Mouse (Mus musculus): Measurements from ENCODE around the gene Cbln3. TPM values are rescaled to one million over a fixed set of nuclear protein-coding genes. Genes with fewer than 3 reads are reported as not detected.

Cbln3 gene
- polyA plus RNA-seq, 1 experiment from 2014 or later: 0.21 TPM

GRCm38 (mm10) chr14:55840853-55841366, 43.3 kb downstream of the Cbln3 start:
- 66% methylated on average over 4 of the region's 4 CpGs for WGBS

GRCm38 (mm10) chr14:55838740-55839139, 45.5 kb downstream of the Cbln3 start:
- WGBS: 85% methylated on average over 4 of the region's 4 CpGs
- peaks cover 26% of the 10 kb centered on the region for H3K4me1 ChIP-seq (replicated peaks)

More at GRCm38 (mm10) chr14:55840853-55841366, 43.3 kb downstream of the Cbln3 start:
- Histone ChIP-seq H3K4me1 (replicated peaks) (peaks cover 5% of the 10 kb centered on the region), H3K27ac (no peak overlapping the region), H3K9me3 (no peaks in the 10 kb centered on the region), H3K4me3 (replicated peaks) (no peak overlapping the region), H3K4me2 (no peak overlapping the region), H3K36me3 (no peaks in the 10 kb centered on the region), H3K9ac (replicated peaks) (no peak overlapping the region), H3K27me3 (no peaks in the 10 kb centered on the region)
- ATAC-seq (ENCODE audit: insufficient number of reproducible peaks, insufficient read depth, low FRiP score, low TSS enrichment, low read depth): no peak

GRCm38 (mm10) chr14:55838312-55838711, 45.9 kb downstream of the Cbln3 start:
- Histone ChIP-seq H3K4me3 (replicated peaks) (no peak overlapping the region), H3K36me3 (peaks cover 6% of the 10 kb centered on the region), H3K27ac (no peak overlapping the region), H3K4me1 (replicated peaks) (peaks cover 30% of the 10 kb centered on the region), H3K9ac (replicated peaks) (no peak overlapping the region), H3K4me2 (no peak overlapping the region), H3K9me3 (no peaks in the 10 kb centered on the region), H3K27me3 (no peaks in the 10 kb centered on the region)
- WGBS: 90% methylated on average over 5 of the region's 5 CpGs
- no peak for ATAC-seq (ENCODE audit: insufficient number of reproducible peaks, insufficient read depth, low FRiP score, low TSS enrichment, low read depth)

More at GRCm38 (mm10) chr14:55838740-55839139, 45.5 kb downstream of the Cbln3 start:
- no peak overlapping the region for H3K4me3 ChIP-seq (replicated peaks)
- H3K4me2 ChIP-seq: no peak overlapping the region
- no peak overlapping the region for H3K27ac ChIP-seq
- H3K9ac ChIP-seq (replicated peaks): no peak overlapping the region
- H3K27me3 ChIP-seq: no peaks in the 10 kb centered on the region
- H3K36me3 ChIP-seq: peaks cover 2% of the 10 kb centered on the region
- ATAC-seq (ENCODE audit: insufficient number of reproducible peaks, insufficient read depth, low FRiP score, low TSS enrichment, low read depth): no peak
- H3K9me3 ChIP-seq: no peaks in the 10 kb centered on the region

GRCm38 (mm10) chr14:55834808-55835533, 49.2 kb downstream of the Cbln3 start:
- Histone ChIP-seq H3K4me1 (replicated peaks) (peaks cover 36% of the 10 kb centered on the region), H3K9me3 (no peaks in the 10 kb centered on the region), H3K27ac (peak overlapping the region; percentile 53), H3K36me3 (peaks cover 40% of the 10 kb centered on the region), H3K4me3 (replicated peaks) (no peak overlapping the region), H3K9ac (replicated peaks) (no peak overlapping the region), H3K27me3 (no peaks in the 10 kb centered on the region), H3K4me2 (no peak overlapping the region)
- WGBS: 73% methylated on average over 5 of the region's 5 CpGs
- no peak; the same call in 1 of the 2 replicates for ATAC-seq (ENCODE audit: insufficient number of reproducible peaks, insufficient read depth, low FRiP score, low TSS enrichment, low read depth)

GRCm38 (mm10) chr14:55833126-55833525, 51.1 kb downstream of the Cbln3 start:
- 81% methylated on average over 4 of the region's 4 CpGs for WGBS
- no peak for ATAC-seq (ENCODE audit: insufficient number of reproducible peaks, insufficient read depth, low FRiP score, low TSS enrichment, low read depth)
- Histone ChIP-seq H3K9ac (replicated peaks) (no peak overlapping the region), H3K27me3 (no peaks in the 10 kb centered on the region), H3K4me2 (no peak overlapping the region), H3K9me3 (no peaks in the 10 kb centered on the region), H3K27ac (peak overlapping the region; percentile 53; the same call in 1 of the 2 replicates), H3K36me3 (peaks cover 58% of the 10 kb centered on the region), H3K4me1 (replicated peaks) (peaks cover 54% of the 10 kb centered on the region), H3K4me3 (replicated peaks) (no peak overlapping the region)

- no peak for ATAC-seq (ENCODE audit: insufficient number of reproducible peaks, insufficient read depth, low FRiP score, low TSS enrichment, low read depth)
- no peak overlapping the region for H3K27ac ChIP-seq
- peaks cover 65% of the 10 kb centered on the region for H3K4me1 ChIP-seq (replicated peaks)
- no peak overlapping the region for H3K4me3 ChIP-seq (replicated peaks)
- H3K9me3 ChIP-seq: no peaks in the 10 kb centered on the region
- no peak overlapping the region for H3K4me2 ChIP-seq
- no peak overlapping the region for H3K9ac ChIP-seq (replicated peaks)
- peaks cover 76% of the 10 kb centered on the region for H3K36me3 ChIP-seq
- no peaks in the 10 kb centered on the region for H3K27me3 ChIP-seq
- WGBS: 91% methylated on average over 4 of the region's 4 CpGs
Observed at GRCm38 (mm10) chr14:55830331-55830730, 53.9 kb downstream of the Cbln3 start.

- Histone ChIP-seq H3K27ac (no peak overlapping the region), H3K9me3 (no peaks in the 10 kb centered on the region), H3K27me3 (no peaks in the 10 kb centered on the region), H3K9ac (replicated peaks) (no peak overlapping the region), H3K4me2 (no peak overlapping the region), H3K36me3 (peaks cover 76% of the 10 kb centered on the region), H3K4me1 (replicated peaks) (peaks cover 60% of the 10 kb centered on the region), H3K4me3 (replicated peaks) (no peak overlapping the region)
- ATAC-seq (ENCODE audit: insufficient number of reproducible peaks, insufficient read depth, low FRiP score, low TSS enrichment, low read depth): no peak
- WGBS: 89% methylated on average over 16 of the region's 16 CpGs
Observed at GRCm38 (mm10) chr14:55829854-55830253, 54.3 kb downstream of the Cbln3 start.

Other genes starting within 250 kb of the Cbln3 start
- gene Ipo4, start 248.4 kb downstream of the Cbln3 start, polyA plus RNA-seq (2016; fragmentation: Nextera tagmentation; extraction: Ambion mirVana): 78.9 and 100 TPM in 2 replicates
- gene Gm49378, start 246.5 kb downstream of the Cbln3 start, polyA plus RNA-seq (2016; fragmentation: Nextera tagmentation; extraction: Ambion mirVana): 2.7 and 3.1 TPM in 2 replicates
- gene Tm9sf1, start 240.6 kb downstream of the Cbln3 start, polyA plus RNA-seq (2016; fragmentation: Nextera tagmentation; extraction: Ambion mirVana): 96.1 and 96.7 TPM in 2 replicates
- gene Tssk4, start 234.2 kb downstream of the Cbln3 start, polyA plus RNA-seq (2016; fragmentation: Nextera tagmentation; extraction: Ambion mirVana): 0.70 and 1.0 TPM in 2 replicates
- gene Mdp1, start 223.9 kb downstream of the Cbln3 start, polyA plus RNA-seq (2016; fragmentation: Nextera tagmentation; extraction: Ambion mirVana): 63.0 and 68.8 TPM in 2 replicates
- 67.6 and 74.2 TPM in 2 replicates for gene Gmpr2, start 212.5 kb downstream of the Cbln3 start, polyA plus RNA-seq (2016; fragmentation: Nextera tagmentation; extraction: Ambion mirVana)
- gene Nedd8, start 212.3 kb downstream of the Cbln3 start, polyA plus RNA-seq (2016; fragmentation: Nextera tagmentation; extraction: Ambion mirVana): 594 and 653 TPM in 2 replicates
- 57.1 and 58.3 TPM in 2 replicates for gene Tinf2, start 202.6 kb downstream of the Cbln3 start, polyA plus RNA-seq (2016; fragmentation: Nextera tagmentation; extraction: Ambion mirVana)
- gene Tgm1, start 170.5 kb downstream of the Cbln3 start, polyA plus RNA-seq (2016; fragmentation: Nextera tagmentation; extraction: Ambion mirVana): 2.0 and 2.7 TPM in 2 replicates
- 27.3 and 29.0 TPM in 2 replicates for gene Rabggta, start 162.1 kb downstream of the Cbln3 start, polyA plus RNA-seq (2016; fragmentation: Nextera tagmentation; extraction: Ambion mirVana)
- 72.5 and 82.6 TPM in 2 replicates for gene Dhrs1, start 138.7 kb downstream of the Cbln3 start, polyA plus RNA-seq (2016; fragmentation: Nextera tagmentation; extraction: Ambion mirVana)
- gene Nop9, start 138.7 kb downstream of the Cbln3 start, polyA plus RNA-seq (2016; fragmentation: Nextera tagmentation; extraction: Ambion mirVana): 52.0 and 53.0 TPM in 2 replicates
- 0.60 TPM in 1 of 2 replicates, not detected in the other for gene Cideb, start 125.9 kb downstream of the Cbln3 start, polyA plus RNA-seq (2016; fragmentation: Nextera tagmentation; extraction: Ambion mirVana)
- gene Ltb4r2, start 123.0 kb downstream of the Cbln3 start, polyA plus RNA-seq (2016; fragmentation: Nextera tagmentation; extraction: Ambion mirVana): 0.58 and 0.73 TPM in 2 replicates
- gene Ltb4r1, start 118.4 kb downstream of the Cbln3 start, polyA plus RNA-seq (2016; fragmentation: Nextera tagmentation; extraction: Ambion mirVana): 0.26 and 0.68 TPM in 2 replicates
- gene Adcy4, start 100.3 kb downstream of the Cbln3 start, polyA plus RNA-seq (2016; fragmentation: Nextera tagmentation; extraction: Ambion mirVana): 17.7 and 19.9 TPM in 2 replicates
- gene Ripk3, start 95.5 kb downstream of the Cbln3 start, polyA plus RNA-seq (2016; fragmentation: Nextera tagmentation; extraction: Ambion mirVana): 25.2 and 36.4 TPM in 2 replicates
- 147 and 151 TPM in 2 replicates for gene Nfatc4, start 61.2 kb downstream of the Cbln3 start, polyA plus RNA-seq (2016; fragmentation: Nextera tagmentation; extraction: Ambion mirVana)
- 38.9 and 46.0 TPM in 2 replicates for gene Nynrin, start 30.4 kb downstream of the Cbln3 start, polyA plus RNA-seq (2016; fragmentation: Nextera tagmentation; extraction: Ambion mirVana)
- gene Khnyn, start 555 bp upstream of the Cbln3 start, polyA plus RNA-seq (2016; fragmentation: Nextera tagmentation; extraction: Ambion mirVana): 36.9 and 38.8 TPM in 2 replicates
- 81.7 and 86.3 TPM in 2 replicates for gene Sdr39u1, start 15.9 kb upstream of the Cbln3 start, polyA plus RNA-seq (2016; fragmentation: Nextera tagmentation; extraction: Ambion mirVana)
- 0.20 and 0.45 TPM in 2 replicates for gene Cma1, start 60.3 kb upstream of the Cbln3 start, polyA plus RNA-seq (2016; fragmentation: Nextera tagmentation; extraction: Ambion mirVana)
- gene Cma2, start 66.6 kb upstream of the Cbln3 start, polyA plus RNA-seq (2016; fragmentation: Nextera tagmentation; extraction: Ambion mirVana): not detected in 2 replicates
- not detected in 2 replicates for gene Mcpt1, start 133.6 kb upstream of the Cbln3 start, polyA plus RNA-seq (2016; fragmentation: Nextera tagmentation; extraction: Ambion mirVana)
- gene Mcpt9, start 146.1 kb upstream of the Cbln3 start, polyA plus RNA-seq (2016; fragmentation: Nextera tagmentation; extraction: Ambion mirVana): not detected in 2 replicates
- gene Mcpt2, start 157.6 kb upstream of the Cbln3 start, polyA plus RNA-seq (2016; fragmentation: Nextera tagmentation; extraction: Ambion mirVana): not detected in 2 replicates
- gene Mcpt4, start 177.9 kb upstream of the Cbln3 start, polyA plus RNA-seq (2016; fragmentation: Nextera tagmentation; extraction: Ambion mirVana): not detected in 2 replicates
- not detected in 2 replicates for gene Mcpt8, start 200.9 kb upstream of the Cbln3 start, polyA plus RNA-seq (2016; fragmentation: Nextera tagmentation; extraction: Ambion mirVana)
- gene Ctsg, start 218.2 kb upstream of the Cbln3 start, polyA plus RNA-seq (2016; fragmentation: Nextera tagmentation; extraction: Ambion mirVana): not detected in 2 replicates
- not detected in 2 replicates for gene Gzme, start 236.2 kb upstream of the Cbln3 start, polyA plus RNA-seq (2016; fragmentation: Nextera tagmentation; extraction: Ambion mirVana)
- gene Gzmd, start 248.2 kb upstream of the Cbln3 start, polyA plus RNA-seq (2016; fragmentation: Nextera tagmentation; extraction: Ambion mirVana): not detected in 2 replicates